22 mouse cellular contexts compared by ENCODE assay signal in the genomic region with DNA sequence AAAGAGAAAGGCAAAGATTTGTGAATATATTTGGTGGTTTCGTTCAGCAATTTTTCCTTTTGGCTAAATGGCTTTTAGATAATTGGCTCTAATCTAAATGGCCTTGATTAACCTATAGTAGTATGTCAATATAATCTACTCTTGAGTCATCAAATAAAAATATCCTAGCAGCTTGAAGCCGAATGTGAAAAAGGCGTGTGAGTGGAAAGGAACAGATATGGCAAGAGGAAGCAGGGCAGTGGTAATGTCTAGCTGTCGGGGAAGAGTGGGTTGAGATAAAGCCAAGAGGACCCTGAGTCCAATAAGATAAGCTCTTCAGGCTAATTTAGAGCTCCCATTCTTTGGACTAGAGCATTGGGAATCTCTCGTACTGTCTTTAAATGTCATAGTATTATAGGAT.
A peak's percentile ranks its signal among the peaks of the same experiment; 100 is the strongest.
DNase-seq lines count a peak whose midpoint lies in the region; ATAC-seq lines count a peak whose summit lies in the region.
"Had no signal": no experiment of that assay in that cellular context is flagged by ENCODE, and none has a peak within 500 bp of the region (broad histone marks: within the 10 kb centered on the region; RNA-seq: fewer than 3 reads in every experiment).

No protein-coding gene starts in this region.

- no peak for DNase-seq in liver, embryonic 11.5 days (ENCODE audit: low spot score)
- DNase-seq in liver, result no peak
- DNase-seq in left cerebral cortex, postnatal 36 days (ENCODE audit: low spot score in 2 of 2), result no peak
- no peak for DNase-seq in kidney, adult 9 months
- DNase-seq: adrenal gland, adult 8-10 months; cerebellum, adult 18-20 months; cerebellum, adult 9-11 months; cerebellum, postnatal 36 days; gastrocnemius, adult 2 months; gastrocnemius, postnatal 25 days; heart, adult 18-20 months; heart, postnatal 14 days had no signal

- no peak overlapping the region for H3K9ac ChIP-seq in liver, embryonic 11.5 days (ENCODE audit: low read depth, low read length)
- H3K9ac ChIP-seq in liver, embryonic 12.5 days, result no peak overlapping the region
- no peak overlapping the region for H3K9ac ChIP-seq in liver, embryonic 16.5 days (ENCODE audit: low read depth, low read length)
- H3K9ac ChIP-seq: embryonic facial prominence, embryonic 13.5 days; forebrain, embryonic 12.5 days; heart, embryonic 15.5 days; hindbrain, embryonic 13.5 days had no signal

- H3K36me3 ChIP-seq in liver, embryonic 11.5 days (ENCODE audit: control insufficient read depth, insufficient read depth, low read length), result no peaks in the 10 kb centered on the region
- no peaks in the 10 kb centered on the region for H3K36me3 ChIP-seq in liver, embryonic 12.5 days
- no peaks in the 10 kb centered on the region for H3K36me3 ChIP-seq in liver, embryonic 16.5 days (ENCODE audit: control insufficient read depth, insufficient read depth)
- H3K36me3 ChIP-seq: embryonic facial prominence, embryonic 13.5 days; forebrain, embryonic 12.5 days; heart, embryonic 10.5 days; heart, embryonic 15.5 days; hindbrain, embryonic 13.5 days had no signal

- intact Hi-C loops in left cerebral cortex, postnatal 36 days (cut with DNase I), result no loop called here

- H3K9me3 ChIP-seq in liver, embryonic 11.5 days (ENCODE audit: control insufficient read depth, low read length), result no peaks in the 10 kb centered on the region
- H3K9me3 ChIP-seq in liver, embryonic 12.5 days (replicated peaks), result no peaks in the 10 kb centered on the region
- H3K9me3 ChIP-seq in liver, embryonic 16.5 days (replicated peaks; ENCODE audit: control insufficient read depth, low read length), result no peaks in the 10 kb centered on the region
- H3K9me3 ChIP-seq: embryonic facial prominence, embryonic 13.5 days; forebrain, embryonic 12.5 days; heart, embryonic 10.5 days; heart, embryonic 15.5 days; hindbrain, embryonic 13.5 days had no signal

- no peak overlapping the region for H3K4me2 ChIP-seq in liver, embryonic 11.5 days
- H3K4me2 ChIP-seq in liver, embryonic 12.5 days, result no peak overlapping the region
- H3K4me2 ChIP-seq in liver, embryonic 16.5 days (ENCODE audit: low read depth, low read length), result no peak overlapping the region
- H3K4me2 ChIP-seq: embryonic facial prominence, embryonic 13.5 days; forebrain, embryonic 12.5 days; heart, embryonic 15.5 days; hindbrain, embryonic 13.5 days had no signal

- no peak overlapping the region for H3K27ac ChIP-seq in liver, embryonic 11.5 days (ENCODE audit: low read depth, low read length)
- no peak overlapping the region for H3K27ac ChIP-seq in liver, embryonic 12.5 days
- no peak overlapping the region for H3K27ac ChIP-seq in liver, embryonic 16.5 days (ENCODE audit: low read length)
- H3K27ac ChIP-seq: embryonic facial prominence, embryonic 13.5 days; forebrain, embryonic 12.5 days; gastrocnemius, adult 2 months; heart, embryonic 10.5 days; heart, embryonic 15.5 days; hindbrain, embryonic 13.5 days; hindbrain, postnatal 0 days had no signal

- peak; percentile 74 for ATAC-seq in liver, embryonic 11.5 days (replicated peaks; ENCODE audit: low FRiP score)
- ATAC-seq in liver, embryonic 12.5 days, result peak; percentile 79
- ATAC-seq in liver, embryonic 16.5 days (ENCODE audit: low read depth), result peak; percentile 37; the same call in 1 of the 2 replicates
- ATAC-seq: forebrain, embryonic 16.5 days; hindbrain, postnatal 0 days had no signal

- no peak overlapping the region for H3K4me3 ChIP-seq in liver, embryonic 11.5 days (ENCODE audit: low read depth, low read length)
- H3K4me3 ChIP-seq in liver, embryonic 12.5 days, result no peak overlapping the region
- no peak overlapping the region for H3K4me3 ChIP-seq in liver, embryonic 16.5 days (ENCODE audit: low read depth, low read length)
- H3K4me3 ChIP-seq: embryonic facial prominence, embryonic 13.5 days; forebrain, embryonic 12.5 days; gastrocnemius, adult 2 months; heart, embryonic 10.5 days; heart, embryonic 15.5 days; hindbrain, embryonic 13.5 days had no signal

- WGBS in liver, embryonic 11.5 days, result 47% methylated on average over 5 of the region's 5 CpGs
- 23% methylated on average over 5 of the region's 5 CpGs for WGBS in liver, embryonic 12.5 days (ENCODE audit: insufficient replicate concordance)
- 24% methylated on average over 5 of the region's 5 CpGs for WGBS in liver, embryonic 16.5 days (ENCODE audit: insufficient replicate concordance)

- peaks cover 5% of the 10 kb centered on the region for H3K4me1 ChIP-seq in liver, embryonic 11.5 days (replicated peaks; ENCODE audit: control insufficient read depth, insufficient read depth, low read length)
- H3K4me1 ChIP-seq in liver, embryonic 12.5 days, result peaks cover 22% of the 10 kb centered on the region
- H3K4me1 ChIP-seq in liver, embryonic 16.5 days (ENCODE audit: control insufficient read depth, low read depth, low read length), result peaks cover 4% of the 10 kb centered on the region; the same call in 1 of the 2 replicates
- H3K4me1 ChIP-seq: embryonic facial prominence, embryonic 13.5 days; forebrain, embryonic 12.5 days; hindbrain, embryonic 13.5 days had no signal

- no peaks in the 10 kb centered on the region for H3K27me3 ChIP-seq in liver, embryonic 11.5 days (replicated peaks; ENCODE audit: control insufficient read depth, insufficient read depth, low read length)
- no peaks in the 10 kb centered on the region for H3K27me3 ChIP-seq in liver, embryonic 12.5 days (replicated peaks)
- no peaks in the 10 kb centered on the region for H3K27me3 ChIP-seq in liver, embryonic 16.5 days (ENCODE audit: control insufficient read depth, insufficient read depth, low read depth, low read length)
- H3K27me3 ChIP-seq: CH12.LX; embryonic facial prominence, embryonic 13.5 days; forebrain, embryonic 12.5 days; heart, embryonic 15.5 days; hindbrain, embryonic 13.5 days had no signal
